Mouse (Mus musculus) heart, embryonic 16.5 days (tissue): ENCODE data around the gene Ppm1l. TPM values are rescaled to one million over a fixed set of nuclear protein-coding genes. Genes with fewer than 3 reads are reported as not detected.

ENCODE experiments used
- ATAC-seq: fragments of 200-750 bp; cut with Nextera tagmentation; replicated peaks from 2 replicates; pipeline ENCODE4 v1.8.0; 2017; ENCODE audit warnings: moderate number of reproducible peaks; ENCODE audit not compliant: insufficient read depth, low FRiP score; ENCODE audit errors: extremely low read depth
- H3K27ac ChIP-seq: fragments of 300-500 bp; sonication (generic); 2 replicates; pipeline ENCODE4 v1.5.1; 2014; ENCODE audit warnings: mild to moderate bottlenecking, low read length, control low read depth, moderate library complexity
- H3K27me3 ChIP-seq: fragments of 300-500 bp; sonication (generic); 2 replicates; pipeline ENCODE4 v1.6.1; 2014; ENCODE audit warnings: low read length, mixed read lengths; ENCODE audit not compliant: control insufficient read depth, insufficient read depth
- H3K36me3 ChIP-seq: fragments of 300-500 bp; sonication (generic); 2 replicates; pipeline ENCODE4 v1.6.1; 2014; ENCODE audit not compliant: control insufficient read depth, insufficient read depth
- H3K4me1 ChIP-seq: fragments of 300-500 bp; sonication (generic); 2 replicates; pipeline ENCODE4 v1.6.1; 2014; ENCODE audit warnings: low read length, mixed read lengths; ENCODE audit not compliant: control insufficient read depth, insufficient read depth
- H3K4me2 ChIP-seq: fragments of 300-500 bp; sonication (generic); 2 replicates; pipeline ENCODE4 v1.6.1; 2014; ENCODE audit warnings: low read depth, mild to moderate bottlenecking, control low read depth, low read length
- H3K4me3 ChIP-seq: fragments of 300-500 bp; sonication (generic); 2 replicates; pipeline ENCODE4 v1.5.1; 2014; ENCODE audit warnings: mild to moderate bottlenecking, control low read depth, low read length
- H3K9ac ChIP-seq: fragments of 300-500 bp; sonication (generic); 2 replicates; pipeline ENCODE4 v1.6.1; 2014; ENCODE audit warnings: low read length, control low read depth
- H3K9me3 ChIP-seq: fragments of 300-500 bp; sonication (generic); replicated peaks from 2 replicates; pipeline ENCODE4 v1.6.1; 2016; ENCODE audit warnings: low read length; ENCODE audit not compliant: control insufficient read depth
- WGBS: fragments of 180-500 bp; shearing (Covaris S2); extraction: QIAGEN DNeasy Blood & Tissue Kit; methylation state at CpG from one replicate; pipeline ENCODE4 v1.1.7; 2014; 5-methylcytosine and 5-hydroxymethylcytosine counted together
- polyA plus RNA-seq: library from polyadenylated mRNA; unstranded; fragments of >200 nt; fragmentation: Nextera tagmentation; extraction: Ambion mirVana; gene quantifications from 2 replicates; pipeline ENCODE4 v1.2.1, GENCODE M21; 2015

Gene Ppm1l
- polyA plus RNA-seq, 1 experiment from 2014 or later: 8.4 TPM

GRCm38 (mm10) chr3:69515730-69516350 is 199.2 kb downstream of the Ppm1l start:
- no peaks in the 10 kb centered on the region for H3K9me3 ChIP-seq
- H3K4me3 ChIP-seq: no peak overlapping the region
- H3K9ac ChIP-seq: no peak overlapping the region
- H3K36me3 ChIP-seq: no peaks in the 10 kb centered on the region
- no peak overlapping the region for H3K4me2 ChIP-seq
- ATAC-seq: no peak
- no peaks in the 10 kb centered on the region for H3K27me3 ChIP-seq
- 75% methylated on average over 13 of the region's 13 CpGs for WGBS
- H3K27ac ChIP-seq: no peak overlapping the region
- H3K4me1 ChIP-seq: peaks cover 5% of the 10 kb centered on the region; the same call in 1 of the 2 replicates

GRCm38 (mm10) chr3:69519188-69519587 is 202.5 kb downstream of the Ppm1l start:
- H3K27me3 ChIP-seq: no peaks in the 10 kb centered on the region
- H3K9ac ChIP-seq: no peak overlapping the region
- no peak overlapping the region for H3K4me2 ChIP-seq
- 0 out of 2 replicates have a peak, but pooled peaks cover 2% of the 10 kb centered on the region for H3K9me3 ChIP-seq
- ATAC-seq: no peak
- H3K27ac ChIP-seq: no peak overlapping the region
- H3K4me3 ChIP-seq: no peak overlapping the region
- H3K4me1 ChIP-seq: peaks cover 5% of the 10 kb centered on the region; the same call in 1 of the 2 replicates
- H3K36me3 ChIP-seq: no peaks in the 10 kb centered on the region
- 72% methylated on average over 9 of the region's 9 CpGs for WGBS

GRCm38 (mm10) chr3:69519789-69520558 is 203.3 kb downstream of the Ppm1l start:
- Histone ChIP-seq H3K9ac (no peak overlapping the region), H3K4me2 (no peak overlapping the region), H3K4me1 (peaks cover 5% of the 10 kb centered on the region; the same call in 1 of the 2 replicates), H3K36me3 (no peaks in the 10 kb centered on the region), H3K27ac (no peak overlapping the region), H3K9me3 (0 out of 2 replicates have a peak, but pooled peaks cover 2% of the 10 kb centered on the region), H3K27me3 (no peaks in the 10 kb centered on the region), H3K4me3 (no peak overlapping the region)
- no peak for ATAC-seq
- 84% methylated on average over 21 of the region's 21 CpGs for WGBS

- ATAC-seq: no peak
- H3K27ac ChIP-seq: no peak overlapping the region
- 88% methylated on average over 3 of the region's 3 CpGs for WGBS
- no peaks in the 10 kb centered on the region for H3K4me1 ChIP-seq
- no peak overlapping the region for H3K4me2 ChIP-seq
- H3K9me3 ChIP-seq: 0 out of 2 replicates have a peak, but pooled peaks cover 2% of the 10 kb centered on the region
- no peak overlapping the region for H3K9ac ChIP-seq
- no peaks in the 10 kb centered on the region for H3K27me3 ChIP-seq
- no peaks in the 10 kb centered on the region for H3K36me3 ChIP-seq
- H3K4me3 ChIP-seq: no peak overlapping the region
Measured at GRCm38 (mm10) chr3:69522270-69522669, 205.6 kb downstream of the Ppm1l start.

- Histone ChIP-seq H3K9me3 (0 out of 2 replicates have a peak, but pooled peaks cover 2% of the 10 kb centered on the region), H3K4me2 (no peak overlapping the region), H3K4me1 (no peaks in the 10 kb centered on the region), H3K36me3 (no peaks in the 10 kb centered on the region), H3K9ac (no peak overlapping the region), H3K4me3 (no peak overlapping the region), H3K27ac (no peak overlapping the region), H3K27me3 (no peaks in the 10 kb centered on the region)
- no peak for ATAC-seq
- 59% methylated on average over 8 of the region's 8 CpGs for WGBS
Measured at GRCm38 (mm10) chr3:69524356-69525071, 207.9 kb downstream of the Ppm1l start.

GRCm38 (mm10) chr3:69525072-69525529 is 208.4 kb downstream of the Ppm1l start:
- 62% methylated on average over 8 of the region's 8 CpGs for WGBS

GRCm38 (mm10) chr3:69527384-69527783 is 210.7 kb downstream of the Ppm1l start:
- no peak overlapping the region for H3K9ac ChIP-seq
- 85% methylated on average over 1 of the region's 1 CpGs for WGBS
- H3K9me3 ChIP-seq: 0 out of 2 replicates have a peak, but pooled peaks cover under 1% of the 10 kb centered on the region
- H3K36me3 ChIP-seq: no peaks in the 10 kb centered on the region
- H3K27ac ChIP-seq: no peak overlapping the region
- ATAC-seq: no peak
- no peak overlapping the region for H3K4me2 ChIP-seq
- H3K27me3 ChIP-seq: no peaks in the 10 kb centered on the region
- no peak overlapping the region for H3K4me3 ChIP-seq
- no peaks in the 10 kb centered on the region for H3K4me1 ChIP-seq

More at GRCm38 (mm10) chr3:69525072-69525529, 208.4 kb downstream of the Ppm1l start:
- Histone ChIP-seq H3K36me3 (no peaks in the 10 kb centered on the region), H3K27me3 (no peaks in the 10 kb centered on the region), H3K4me2 (no peak overlapping the region), H3K4me1 (no peaks in the 10 kb centered on the region), H3K9ac (no peak overlapping the region), H3K9me3 (0 out of 2 replicates have a peak, but pooled peaks cover 2% of the 10 kb centered on the region), H3K27ac (no peak overlapping the region), H3K4me3 (no peak overlapping the region)
- no peak for ATAC-seq

- no peaks in the 10 kb centered on the region for H3K9me3 ChIP-seq
- no peak overlapping the region for H3K27ac ChIP-seq
- no peak overlapping the region for H3K4me3 ChIP-seq
- WGBS: 68% methylated on average over 7 of the region's 7 CpGs
- no peak overlapping the region for H3K4me2 ChIP-seq
- no peaks in the 10 kb centered on the region for H3K36me3 ChIP-seq
- no peak for ATAC-seq
- H3K27me3 ChIP-seq: no peaks in the 10 kb centered on the region
- H3K9ac ChIP-seq: no peak overlapping the region
- no peaks in the 10 kb centered on the region for H3K4me1 ChIP-seq
Measured at GRCm38 (mm10) chr3:69529576-69529975, 212.9 kb downstream of the Ppm1l start.
